Mouse (Mus musculus) ES-Bruce4 (cell line): Measurements from ENCODE around the gene Bard1. TPM values are rescaled to one million over a fixed set of nuclear protein-coding genes. Genes with fewer than 3 reads are reported as not detected.

ENCODE experiments used
- H3K27ac ChIP-seq: 2 replicates; pipeline ENCODE4 v1.5.1; 2012; ENCODE audit warnings: low read length, inconsistent platforms; ENCODE audit not compliant: insufficient read depth
- H3K27me3 ChIP-seq: 2 replicates; pipeline ENCODE4 v1.6.1; 2012; ENCODE audit warnings: mild to moderate bottlenecking, low read length, inconsistent platforms; ENCODE audit not compliant: control insufficient read depth, poor library complexity, insufficient read depth, severe bottlenecking
- H3K36me3 ChIP-seq: 2 replicates; pipeline ENCODE4 v1.6.1; 2012; ENCODE audit warnings: inconsistent platforms, mild to moderate bottlenecking, low read length, moderate library complexity; ENCODE audit not compliant: control insufficient read depth, poor library complexity, insufficient read depth, severe bottlenecking
- H3K4me1 ChIP-seq: one replicate; pipeline ENCODE4 v1.8.1; 2011; ENCODE audit warnings: low read length; ENCODE audit not compliant: control insufficient read depth, insufficient read depth
- H3K4me3 ChIP-seq: 2 replicates; pipeline ENCODE4 v1.5.1; 2011; ENCODE audit warnings: low read depth, mild to moderate bottlenecking, low read length
- H3K9ac ChIP-seq: 2 replicates; pipeline ENCODE4 v1.6.1; 2012; ENCODE audit warnings: low read depth, mild to moderate bottlenecking, inconsistent platforms; ENCODE audit not compliant: poor library complexity, severe bottlenecking
- H3K9me3 ChIP-seq: replicated peaks from 2 replicates; pipeline ENCODE4 v1.6.1; 2012; ENCODE audit warnings: mild to moderate bottlenecking, low read length, inconsistent platforms; ENCODE audit not compliant: control insufficient read depth, poor library complexity, insufficient read depth, severe bottlenecking
- CTCF ChIP-seq: IDR thresholded peaks from one replicate; pipeline ENCODE4 v1.8.1; 2011; ENCODE audit warnings: low read depth, low read length
- EP300 ChIP-seq: IDR thresholded peaks from 2 replicates; pipeline ENCODE4 v1.6.1; 2011; ENCODE audit warnings: low read depth, low read length; ENCODE audit not compliant: insufficient read depth
- POLR2A ChIP-seq: IDR thresholded peaks from one replicate; pipeline ENCODE4 v1.8.1; 2011; ENCODE audit warnings: low read length; ENCODE audit not compliant: insufficient read depth
- polyA plus RNA-seq: library from polyadenylated mRNA; stranded (reverse); fragments of >200 nt; gene quantifications from 2 replicates; pipeline ENCODE4 v1.2.4, GENCODE M21; 2011; ENCODE audit warnings: low read depth; ENCODE audit not compliant: missing spikeins, insufficient read depth, insufficient read length

The Bard1 gene
- polyA plus RNA-seq, 1 experiment = 34.0 TPM

DNA sequence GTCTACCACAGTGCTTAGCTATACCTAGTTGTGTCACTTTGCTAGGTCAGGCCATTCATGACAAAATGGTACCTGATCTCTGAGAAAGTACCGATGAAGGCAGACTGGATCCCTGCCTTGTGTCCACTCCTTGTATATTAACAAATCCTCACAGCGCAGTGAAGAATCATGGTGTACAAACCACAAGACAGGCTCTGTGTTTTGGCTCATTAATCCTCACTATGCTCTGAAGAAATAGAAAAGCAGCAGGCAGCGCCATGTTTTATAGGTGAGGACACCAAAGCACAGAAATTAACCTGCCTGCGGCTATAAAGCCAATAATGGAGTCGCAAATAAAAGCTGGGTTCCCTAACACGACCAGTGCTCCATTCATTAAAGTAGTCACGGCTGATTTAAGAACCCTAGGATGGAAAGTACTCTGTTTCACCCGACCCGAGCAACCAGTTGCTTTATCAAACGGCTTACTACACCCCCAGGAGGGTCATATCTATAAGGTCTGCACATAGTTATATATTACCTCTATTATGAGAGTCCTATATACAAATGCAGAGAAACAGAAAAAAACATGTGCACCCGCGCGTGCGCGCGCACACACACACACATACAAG lies 39.0 kb downstream of the Bard1 start:
- Histone ChIP-seq H3K27me3 (no peaks in the 10 kb centered on the region), H3K9me3 (no peaks in the 10 kb centered on the region), H3K4me3 (no peak overlapping the region), H3K27ac (no peak overlapping the region), H3K4me1 (no peaks in the 10 kb centered on the region), H3K9ac (no peak overlapping the region), H3K36me3 (peaks cover 18% of the 10 kb centered on the region)
- TF ChIP-seq CTCF (no peak), POLR2A (no peak), EP300 (no peak)

DNA sequence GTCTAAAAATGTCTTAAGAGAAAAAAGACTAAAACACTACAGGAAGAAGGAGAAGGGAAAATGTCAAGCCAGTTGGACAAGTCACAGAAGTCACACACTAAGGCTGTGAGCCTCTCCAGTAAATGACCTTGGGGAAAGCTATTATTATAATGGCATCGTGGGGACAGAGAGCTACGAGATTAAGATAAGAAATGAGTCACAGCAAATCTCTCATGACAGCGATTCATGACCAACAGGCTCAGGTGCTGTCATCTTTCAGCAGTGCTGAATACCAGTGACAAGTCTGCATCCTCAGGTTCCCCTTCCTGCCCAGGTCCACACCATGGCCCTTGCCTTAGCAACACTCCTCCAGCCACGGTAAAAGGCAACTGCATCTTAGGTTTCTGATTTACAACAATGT lies 46.8 kb downstream of the Bard1 start:
- Histone ChIP-seq H3K4me3 (no peak overlapping the region), H3K36me3 (peaks cover 20% of the 10 kb centered on the region), H3K9ac (no peak overlapping the region), H3K27ac (no peak overlapping the region), H3K9me3 (no peaks in the 10 kb centered on the region), H3K27me3 (no peaks in the 10 kb centered on the region), H3K4me1 (no peaks in the 10 kb centered on the region)
- TF ChIP-seq CTCF (no peak), POLR2A (no peak), EP300 (no peak)

DNA sequence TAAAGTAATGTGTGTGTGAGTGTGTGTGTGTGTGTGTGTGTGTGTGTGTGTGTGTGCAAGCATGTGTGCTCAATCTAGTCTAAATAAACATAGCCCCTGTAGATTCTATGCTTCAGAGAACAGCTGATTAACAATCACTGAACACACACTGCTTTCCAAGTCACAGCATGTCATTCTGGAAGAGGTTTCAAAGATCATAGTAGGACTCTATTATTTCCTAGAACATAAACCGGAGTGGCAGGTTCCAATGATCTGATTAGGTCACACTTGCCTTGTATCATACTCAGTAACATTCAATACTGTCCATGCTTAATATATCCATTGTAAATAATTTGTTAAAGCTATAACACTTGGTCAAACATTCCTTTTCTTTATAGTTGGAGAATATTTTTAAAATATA lies 47.5 kb downstream of the Bard1 start:
- peaks cover 20% of the 10 kb centered on the region for H3K36me3 ChIP-seq
- H3K4me1 ChIP-seq = no peaks in the 10 kb centered on the region
- TF ChIP-seq POLR2A = no peak
- TF ChIP-seq CTCF = no peak
- no peak for TF ChIP-seq EP300

DNA sequence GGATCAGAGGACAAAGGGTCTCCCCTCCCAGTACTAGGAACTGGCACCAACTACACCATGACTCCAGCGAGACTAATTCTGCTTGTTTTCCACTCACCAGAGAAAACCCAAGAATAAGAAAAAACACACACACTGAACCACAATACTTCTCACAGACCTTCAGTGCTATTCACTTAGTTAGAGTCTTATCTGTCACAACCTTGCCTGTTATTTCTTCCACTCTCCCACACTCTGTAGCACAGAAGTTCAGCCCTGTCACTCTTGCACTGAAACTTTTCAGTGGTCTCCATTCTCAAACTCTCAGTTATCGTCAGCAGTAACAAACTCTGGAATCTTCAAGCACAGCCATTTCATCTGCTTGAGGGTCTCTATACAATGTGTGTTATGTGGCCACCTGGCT lies 50.2 kb downstream of the Bard1 start:
- TF ChIP-seq EP300 = no peak
- TF ChIP-seq CTCF = no peak
- TF ChIP-seq POLR2A = no peak
- Histone ChIP-seq H3K4me3 (no peak overlapping the region), H3K36me3 (peaks cover 20% of the 10 kb centered on the region), H3K27ac (no peak overlapping the region), H3K9ac (no peak overlapping the region), H3K9me3 (no peaks in the 10 kb centered on the region), H3K4me1 (no peaks in the 10 kb centered on the region), H3K27me3 (no peaks in the 10 kb centered on the region)

More for the DNA sequence above, 47.5 kb downstream of the Bard1 start:
- no peaks in the 10 kb centered on the region for H3K27me3 ChIP-seq
- H3K27ac ChIP-seq = no peak overlapping the region
- no peak overlapping the region for H3K4me3 ChIP-seq
- H3K9me3 ChIP-seq = no peaks in the 10 kb centered on the region
- H3K9ac ChIP-seq = no peak overlapping the region

DNA sequence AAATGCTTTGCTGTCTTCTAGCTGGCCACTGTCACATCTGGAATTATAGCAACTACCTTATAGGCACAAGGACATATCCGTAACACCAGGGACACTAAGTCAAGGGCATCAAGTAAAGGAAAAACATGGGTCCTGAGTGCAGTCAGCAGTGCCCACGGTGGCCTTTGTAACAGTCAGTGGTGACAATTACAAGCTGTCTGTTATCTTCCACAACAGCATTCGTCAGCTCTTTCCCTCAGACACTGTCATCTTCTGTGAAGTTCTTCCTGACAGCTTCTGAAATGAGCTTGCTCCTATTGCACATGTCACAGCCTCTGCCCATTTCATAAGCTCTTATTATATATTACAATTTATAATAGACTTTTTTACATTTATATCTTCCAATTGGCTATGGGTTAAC lies 50.7 kb downstream of the Bard1 start:
- Histone ChIP-seq H3K9ac (no peak overlapping the region), H3K36me3 (peaks cover 20% of the 10 kb centered on the region), H3K27me3 (no peaks in the 10 kb centered on the region), H3K9me3 (no peaks in the 10 kb centered on the region), H3K27ac (no peak overlapping the region), H3K4me1 (no peaks in the 10 kb centered on the region), H3K4me3 (no peak overlapping the region)
- no peak for TF ChIP-seq POLR2A
- no peak for TF ChIP-seq CTCF
- no peak for TF ChIP-seq EP300

DNA sequence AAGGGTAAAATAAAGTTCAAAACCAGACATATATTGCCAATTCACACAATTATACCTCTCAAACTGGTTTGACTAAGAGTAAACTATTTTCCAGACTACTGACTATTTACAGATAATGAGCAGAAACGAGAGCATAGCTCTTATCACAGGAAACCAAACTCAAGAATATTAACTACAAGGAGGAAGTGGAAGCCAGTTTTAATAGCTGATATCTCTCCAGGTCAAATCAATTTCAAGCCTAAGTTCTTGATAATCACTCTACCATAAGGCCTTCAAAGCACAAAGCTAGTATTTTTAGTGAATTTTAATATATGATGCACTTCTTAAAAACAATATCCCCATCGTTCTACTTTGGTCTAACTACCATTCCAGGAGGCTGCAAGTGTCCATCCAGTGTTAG lies 57.8 kb downstream of the Bard1 start:
- Histone ChIP-seq H3K9ac (no peak overlapping the region), H3K27me3 (no peaks in the 10 kb centered on the region), H3K36me3 (peaks cover 6% of the 10 kb centered on the region), H3K27ac (no peak overlapping the region), H3K4me1 (no peaks in the 10 kb centered on the region), H3K9me3 (no peaks in the 10 kb centered on the region), H3K4me3 (no peak overlapping the region)
- no peak for TF ChIP-seq POLR2A
- TF ChIP-seq CTCF = no peak
- TF ChIP-seq EP300 = no peak
